Mouse (Mus musculus) stomach, postnatal 0 days (tissue): ENCODE measurements around the gene Ncam1. TPM values are rescaled to one million over a fixed set of nuclear protein-coding genes. Genes with fewer than 3 reads are reported as not detected.

Source experiments
- ATAC-seq: fragments of 200-750 bp; cut with Nextera tagmentation; 2 replicates; pipeline ENCODE4 v1.8.0; 2017; ENCODE audit not compliant: low FRiP score, low TSS enrichment
- DNase-seq: peaks from one replicate; pipeline ENCODE4 v3.0.0-alpha.2; 2016; ENCODE audit warnings: low spot score
- H3K27ac ChIP-seq: fragments of 300-500 bp; sonication (generic); replicated peaks from 2 replicates; pipeline ENCODE4 v1.5.1; 2014; ENCODE audit warnings: mild to moderate bottlenecking, control low read depth
- H3K27me3 ChIP-seq: fragments of 300-500 bp; sonication (generic); 2 replicates; pipeline ENCODE4 v1.6.1; 2014; ENCODE audit warnings: low read length; ENCODE audit not compliant: control insufficient read depth, insufficient read depth
- H3K36me3 ChIP-seq: fragments of 300-500 bp; sonication (generic); 2 replicates; pipeline ENCODE4 v1.6.1; 2014; ENCODE audit warnings: low read length, mixed read lengths; ENCODE audit not compliant: control insufficient read depth, insufficient read depth
- H3K4me1 ChIP-seq: fragments of 300-500 bp; sonication (generic); replicated peaks from 2 replicates; pipeline ENCODE4 v1.6.1; 2014; ENCODE audit warnings: antibody characterized with exemption; ENCODE audit not compliant: control insufficient read depth, insufficient read depth
- H3K4me2 ChIP-seq: fragments of 300-500 bp; sonication (generic); replicated peaks from 2 replicates; pipeline ENCODE4 v1.6.1; 2014; ENCODE audit warnings: low read depth, mild to moderate bottlenecking, control low read depth, moderate library complexity
- H3K4me3 ChIP-seq: fragments of 300-500 bp; sonication (generic); 2 replicates; pipeline ENCODE4 v1.5.1; 2014; ENCODE audit warnings: low read depth, low read length, control low read depth
- H3K9ac ChIP-seq: fragments of 300-500 bp; sonication (generic); 2 replicates; pipeline ENCODE4 v1.6.1; 2014; ENCODE audit warnings: mild to moderate bottlenecking, low read length, control low read depth, mixed read lengths
- H3K9me3 ChIP-seq: fragments of 300-500 bp; sonication (generic); 2 replicates; pipeline ENCODE4 v1.6.1; 2016; ENCODE audit warnings: low read length; ENCODE audit not compliant: control insufficient read depth
- CTCF ChIP-seq: IDR thresholded peaks from 2 replicates; pipeline ENCODE4 v1.5.1; 2016; ENCODE audit warnings: antibody characterized with exemption, low read depth, mild to moderate bottlenecking, moderate library complexity
- EP300 ChIP-seq: optimal IDR thresholded peaks from 2 replicates; pipeline ENCODE3; 2016; ENCODE audit warnings: antibody characterized with exemption
- WGBS: fragments of 180-500 bp; shearing (Covaris S2); extraction: QIAGEN DNeasy Blood & Tissue Kit; methylation state at CpG from one replicate; pipeline ENCODE4 v1.1.7; 2014; 5-methylcytosine and 5-hydroxymethylcytosine counted together
- polyA plus RNA-seq: library from polyadenylated mRNA; unstranded; fragments of >200 nt; fragmentation: Nextera tagmentation; extraction: Ambion mirVana; gene quantifications from 2 replicates; pipeline ENCODE4 v1.2.1, GENCODE M21; 2015

The Ncam1 gene
- polyA plus RNA-seq, 1 experiment from 2014 or later = 34.0 TPM

DNA sequence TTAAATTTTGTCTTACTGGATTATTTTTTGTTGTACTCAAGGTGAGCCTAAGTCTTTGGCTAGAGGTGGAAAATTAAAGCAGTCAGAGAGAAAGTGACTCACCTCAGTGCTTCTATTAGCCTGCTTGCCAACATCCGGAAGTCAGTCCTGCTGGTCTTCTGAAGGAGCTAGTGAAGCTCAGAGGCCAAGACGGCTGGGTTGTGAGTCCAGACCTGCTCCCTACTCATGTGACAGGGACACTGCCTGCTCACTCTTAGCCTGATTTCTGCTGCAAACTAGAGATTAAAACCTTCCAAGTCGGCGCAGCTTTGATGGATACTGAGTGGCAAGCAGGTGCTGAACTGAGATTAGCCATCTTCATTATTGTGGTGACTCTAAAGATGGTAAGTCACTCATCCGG, 65.0 kb downstream of the Ncam1 start:
- no peak overlapping the region for H3K4me2 ChIP-seq
- H3K27ac ChIP-seq = no peak overlapping the region
- 76% methylated on average over 5 of the region's 5 CpGs for WGBS
- H3K27me3 ChIP-seq = no peaks in the 10 kb centered on the region
- no peak for TF ChIP-seq CTCF
- no peak for TF ChIP-seq EP300
- ATAC-seq (no peak), DNase-seq (no peak)
- H3K9ac ChIP-seq = no peak overlapping the region
- no peaks in the 10 kb centered on the region for H3K36me3 ChIP-seq
- H3K4me3 ChIP-seq = no peak overlapping the region
- no peaks in the 10 kb centered on the region for H3K4me1 ChIP-seq
- no peaks in the 10 kb centered on the region for H3K9me3 ChIP-seq

DNA sequence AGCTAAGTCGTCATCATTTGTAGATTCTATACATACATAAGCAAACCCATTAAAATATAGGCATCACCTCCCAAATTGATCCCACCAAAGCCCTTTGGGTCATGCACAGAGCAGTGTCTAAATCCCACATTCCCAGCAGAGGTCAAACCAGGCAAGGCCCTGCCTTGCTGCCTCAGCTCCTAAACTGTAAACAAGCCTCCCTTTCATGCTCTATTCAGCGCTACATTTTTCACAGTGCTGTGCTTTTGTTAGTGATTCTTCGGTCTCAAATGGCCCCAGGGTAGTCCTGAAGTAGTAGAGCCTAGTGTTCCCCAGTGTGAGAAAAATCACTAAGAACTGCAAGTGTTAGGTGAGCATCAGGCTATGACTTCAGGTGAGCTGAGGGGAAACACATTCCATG, 69.2 kb downstream of the Ncam1 start:
- H3K9ac ChIP-seq = no peak overlapping the region
- no peak overlapping the region for H3K4me2 ChIP-seq
- no peaks in the 10 kb centered on the region for H3K27me3 ChIP-seq
- ATAC-seq (no peak), DNase-seq (no peak)
- H3K4me3 ChIP-seq = no peak overlapping the region
- H3K27ac ChIP-seq = no peak overlapping the region
- H3K9me3 ChIP-seq = no peaks in the 10 kb centered on the region
- WGBS = 31% methylated on average over 3 of the region's 3 CpGs
- TF ChIP-seq EP300 (no peak), CTCF (no peak)
- no peaks in the 10 kb centered on the region for H3K4me1 ChIP-seq
- H3K36me3 ChIP-seq = no peaks in the 10 kb centered on the region

DNA sequence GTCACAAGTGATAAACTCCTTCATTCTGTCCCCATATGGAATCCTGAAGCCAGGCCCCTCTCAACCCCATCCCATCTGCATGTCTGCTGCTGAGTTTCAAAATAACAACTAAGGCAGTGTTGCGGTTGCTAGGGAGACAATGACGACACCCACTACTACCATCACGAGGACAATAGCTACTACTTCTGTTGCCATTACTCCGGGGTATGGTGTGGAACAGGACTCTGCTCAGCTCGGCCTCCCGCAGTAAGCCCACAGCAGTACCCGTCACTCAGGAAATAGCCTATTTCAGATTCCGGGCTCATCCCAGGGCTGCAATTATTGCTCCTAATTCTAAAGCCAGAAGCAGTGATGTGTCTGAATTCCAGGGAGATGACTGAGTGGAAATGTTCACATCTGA, 70.5 kb downstream of the Ncam1 start:
- no peak overlapping the region for H3K4me2 ChIP-seq
- H3K9ac ChIP-seq = no peak overlapping the region
- no peaks in the 10 kb centered on the region for H3K9me3 ChIP-seq
- TF ChIP-seq CTCF = no peak
- no peak for TF ChIP-seq EP300
- no peaks in the 10 kb centered on the region for H3K4me1 ChIP-seq
- no peak overlapping the region for H3K4me3 ChIP-seq
- no peak overlapping the region for H3K27ac ChIP-seq
- H3K27me3 ChIP-seq = no peaks in the 10 kb centered on the region
- no peak for ATAC-seq
- no peak for DNase-seq
- H3K36me3 ChIP-seq = no peaks in the 10 kb centered on the region
- WGBS = 69% methylated on average over 8 of the region's 8 CpGs

- no peak overlapping the region for H3K9ac ChIP-seq
- peak; percentile 49; the same call in 1 of the 2 replicates for ATAC-seq
- no peaks in the 10 kb centered on the region for H3K36me3 ChIP-seq
- H3K4me1 ChIP-seq = no peaks in the 10 kb centered on the region
- TF ChIP-seq EP300 (no peak), CTCF (no peak)
- DNase-seq = no peak
- no peak overlapping the region for H3K4me3 ChIP-seq
- peak overlapping the region; percentile 61 for H3K27ac ChIP-seq
- no peaks in the 10 kb centered on the region for H3K27me3 ChIP-seq
- no peaks in the 10 kb centered on the region for H3K9me3 ChIP-seq
- H3K4me2 ChIP-seq = no peak overlapping the region
- WGBS = 44% methylated on average over 5 of the region's 5 CpGs
These were observed 76.0 kb downstream of the Ncam1 start for GRCm38 (mm10) chr9:49722765-49723164.

- no peak for DNase-seq
- no peak overlapping the region for H3K4me3 ChIP-seq
- no peak overlapping the region for H3K27ac ChIP-seq
- H3K9me3 ChIP-seq = no peaks in the 10 kb centered on the region
- no peak overlapping the region for H3K9ac ChIP-seq
- no peaks in the 10 kb centered on the region for H3K36me3 ChIP-seq
- no peak for ATAC-seq
- no peak overlapping the region for H3K4me2 ChIP-seq
- H3K4me1 ChIP-seq = no peaks in the 10 kb centered on the region
- TF ChIP-seq CTCF (peak; percentile 47), EP300 (no peak)
- H3K27me3 ChIP-seq = no peaks in the 10 kb centered on the region
These were observed 83.6 kb downstream of the Ncam1 start for GRCm38 (mm10) chr9:49715121-49715520.

DNA sequence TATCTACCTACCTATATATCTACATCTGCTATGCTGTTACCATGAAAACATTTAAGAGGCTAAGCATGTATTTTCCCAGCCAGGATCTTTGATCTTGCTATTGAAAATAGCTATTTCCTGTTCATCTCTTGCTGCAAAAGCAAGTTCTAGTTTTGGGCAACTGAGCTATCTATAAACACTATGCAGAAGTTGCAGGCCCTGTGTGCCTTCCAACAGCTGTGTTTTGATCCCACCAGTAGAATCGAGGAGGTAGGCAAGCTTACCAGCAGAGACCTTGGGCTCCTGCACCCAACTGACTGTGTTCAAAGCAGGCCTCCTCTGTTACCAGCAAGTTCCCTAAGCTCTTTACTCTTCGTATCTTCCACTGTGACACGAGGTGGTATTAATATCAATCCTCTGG, 84.6 kb downstream of the Ncam1 start:
- Histone ChIP-seq H3K9ac (no peak overlapping the region), H3K27me3 (no peaks in the 10 kb centered on the region), H3K27ac (no peak overlapping the region), H3K4me1 (no peaks in the 10 kb centered on the region), H3K4me3 (no peak overlapping the region), H3K4me2 (no peak overlapping the region), H3K36me3 (no peaks in the 10 kb centered on the region), H3K9me3 (no peaks in the 10 kb centered on the region)
- TF ChIP-seq EP300 = no peak
- TF ChIP-seq CTCF = no peak
- WGBS = 82% methylated on average over 3 of the region's 3 CpGs
- no peak for ATAC-seq
- no peak for DNase-seq
